ENCODE assay signal across 28 mouse cellular contexts in the genomic region with DNA sequence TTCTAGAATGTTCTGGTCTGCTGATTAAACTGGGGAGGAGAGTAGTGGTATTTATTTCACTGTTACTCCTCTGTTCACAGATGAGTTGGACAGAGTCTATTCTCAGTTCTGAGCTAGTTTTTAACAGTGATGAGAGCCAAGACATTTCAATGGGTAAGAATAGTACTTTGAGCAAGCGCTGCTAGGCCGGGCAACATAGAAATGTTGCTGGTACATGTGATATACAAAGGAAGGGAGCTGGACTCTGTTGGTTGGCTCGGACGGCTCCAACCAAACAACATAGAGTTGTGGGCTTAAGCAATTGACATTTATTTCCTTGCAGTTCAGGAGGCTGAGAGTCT.
DNase-seq lines count a peak whose midpoint lies in the region; ATAC-seq and TF ChIP-seq lines count a peak whose summit lies in the region.
"Had no signal": no experiment of that assay in that cellular context is flagged by ENCODE, and none has a peak within 500 bp of the region (broad histone marks: within the 10 kb centered on the region; RNA-seq: fewer than 3 reads in every experiment).

No protein-coding gene starts in this region.

- no peak overlapping the region for H3K4me3 ChIP-seq in forebrain, embryonic 10.5 days
- H3K4me3 ChIP-seq in forebrain, embryonic 15.5 days = no peak overlapping the region
- no peak overlapping the region for H3K4me3 ChIP-seq in kidney, embryonic 15.5 days (replicated peaks)
- no peak overlapping the region for H3K4me3 ChIP-seq in ES-Bruce4 (ENCODE audit: low read depth, low read length)
- no peak overlapping the region for H3K4me3 ChIP-seq in limb, embryonic 10.5 days
- H3K4me3 ChIP-seq: heart, embryonic 10.5 days; heart, embryonic 15.5 days; hindbrain, embryonic 15.5 days; liver, embryonic 15.5 days had no signal

- no peak overlapping the region for H3K9ac ChIP-seq in forebrain, embryonic 15.5 days (replicated peaks)
- no peak overlapping the region for H3K9ac ChIP-seq in kidney, embryonic 15.5 days
- H3K9ac ChIP-seq in ES-Bruce4 (ENCODE audit: low read depth, poor library complexity, severe bottlenecking) = no peak overlapping the region
- H3K9ac ChIP-seq: heart, embryonic 15.5 days; hindbrain, embryonic 15.5 days; liver, embryonic 15.5 days had no signal

- H3K4me2 ChIP-seq in forebrain, embryonic 15.5 days (replicated peaks) = no peak overlapping the region
- H3K4me2 ChIP-seq in kidney, embryonic 15.5 days = no peak overlapping the region
- H3K4me2 ChIP-seq: heart, embryonic 15.5 days; hindbrain, embryonic 15.5 days; liver, embryonic 15.5 days had no signal

- no peaks in the 10 kb centered on the region for H3K27me3 ChIP-seq in forebrain, embryonic 10.5 days (ENCODE audit: poor library complexity, severe bottlenecking)
- no peaks in the 10 kb centered on the region for H3K27me3 ChIP-seq in forebrain, embryonic 15.5 days
- H3K27me3 ChIP-seq in kidney, embryonic 15.5 days = no peaks in the 10 kb centered on the region
- no peaks in the 10 kb centered on the region for H3K27me3 ChIP-seq in ES-Bruce4 (ENCODE audit: control insufficient read depth, insufficient read depth, low read length, poor library complexity, severe bottlenecking)
- no peaks in the 10 kb centered on the region for H3K27me3 ChIP-seq in limb, embryonic 10.5 days (ENCODE audit: low read depth, poor library complexity, severe bottlenecking)
- H3K27me3 ChIP-seq: heart, embryonic 15.5 days; hindbrain, embryonic 15.5 days; liver, embryonic 15.5 days; Patski had no signal

- no peak for TF ChIP-seq CTCF in ES-Bruce4 (IDR thresholded peaks at IDR 0.05; ENCODE audit: low read depth, low read length)

- TF ChIP-seq POLR2A in ES-Bruce4 (IDR thresholded peaks at IDR 0.05; ENCODE audit: insufficient read depth, low read length) = no peak

- WGBS in forebrain, embryonic 10.5 days = 93% methylated on average over 4 of the region's 4 CpGs
- 90% methylated on average over 4 of the region's 4 CpGs for WGBS in forebrain, embryonic 15.5 days
- 95% methylated on average over 4 of the region's 4 CpGs for WGBS in kidney, embryonic 15.5 days
- 93% methylated on average over 4 of the region's 4 CpGs for WGBS in limb, embryonic 10.5 days

- H3K27ac ChIP-seq in forebrain, embryonic 10.5 days = peak overlapping the region; percentile 56; the same call in 1 of the 2 replicates
- no peak overlapping the region for H3K27ac ChIP-seq in forebrain, embryonic 15.5 days (replicated peaks)
- peak overlapping the region; percentile 45; the same call in 1 of the 2 replicates for H3K27ac ChIP-seq in kidney, embryonic 15.5 days
- H3K27ac ChIP-seq in ES-Bruce4 (ENCODE audit: insufficient read depth, low read length) = peak overlapping the region; percentile 53; the same call in 1 of the 2 replicates
- peak overlapping the region; percentile 36; the same call in 1 of the 2 replicates for H3K27ac ChIP-seq in limb, embryonic 10.5 days
- H3K27ac ChIP-seq: heart, embryonic 10.5 days; heart, embryonic 15.5 days; hindbrain, embryonic 15.5 days; liver, embryonic 15.5 days; macrophage; stomach, postnatal 0 days had no signal

- peaks cover 10% of the 10 kb centered on the region for H3K4me1 ChIP-seq in forebrain, embryonic 10.5 days
- H3K4me1 ChIP-seq in forebrain, embryonic 15.5 days = peaks cover 4% of the 10 kb centered on the region; the same call in 1 of the 2 replicates
- no peaks in the 10 kb centered on the region for H3K4me1 ChIP-seq in kidney, embryonic 15.5 days
- H3K4me1 ChIP-seq in ES-Bruce4 (ENCODE audit: control insufficient read depth, insufficient read depth, low read length) = peaks cover 2% of the 10 kb centered on the region
- no peaks in the 10 kb centered on the region for H3K4me1 ChIP-seq in limb, embryonic 10.5 days
- H3K4me1 ChIP-seq: heart, embryonic 10.5 days; heart, embryonic 15.5 days; hindbrain, embryonic 15.5 days; liver, embryonic 15.5 days had no signal

- H3K9me3 ChIP-seq in forebrain, embryonic 10.5 days = no peaks in the 10 kb centered on the region
- H3K9me3 ChIP-seq in forebrain, embryonic 15.5 days = no peaks in the 10 kb centered on the region
- H3K9me3 ChIP-seq in kidney, embryonic 15.5 days (replicated peaks) = no peaks in the 10 kb centered on the region
- no peaks in the 10 kb centered on the region for H3K9me3 ChIP-seq in ES-Bruce4 (replicated peaks; ENCODE audit: control insufficient read depth, insufficient read depth, low read length, poor library complexity, severe bottlenecking)
- no peaks in the 10 kb centered on the region for H3K9me3 ChIP-seq in limb, embryonic 10.5 days (replicated peaks)
- H3K9me3 ChIP-seq: heart, embryonic 10.5 days; heart, embryonic 15.5 days; hindbrain, embryonic 15.5 days; liver, embryonic 15.5 days had no signal

- DNase-seq in forebrain, embryonic 10.5 days (ENCODE audit: extremely low spot score, low spot score) = no peak
- no peak for DNase-seq in kidney, adult 11 months
- DNase-seq in limb, embryonic 10.5 days (ENCODE audit: low spot score) = no peak
- DNase-seq in adrenal gland, postnatal 25 days = no peak
- no peak for DNase-seq in right cerebral cortex, postnatal 4 days
- DNase-seq: adrenal gland, postnatal 10 days; cerebellum, adult 11-12 months; cerebellum, adult 9-11 months; gastrocnemius, postnatal 25 days; heart, adult 11 months; kidney, adult 2 months; kidney, postnatal 14 days; layer of hippocampus, adult 9-11 months; midbrain, embryonic 14.5 days; thymus, adult 18-20 months; thymus, postnatal 25 days had no signal

- TF ChIP-seq EP300 in ES-Bruce4 (IDR thresholded peaks at IDR 0.05; ENCODE audit: insufficient read depth, low read depth, low read length) = no peak

- ATAC-seq in forebrain, embryonic 15.5 days (replicated peaks) = no peak
- 0 out of 2 replicates have a peak, but pooled peaks have one; percentile 22 for ATAC-seq in kidney, embryonic 15.5 days (replicated peaks; ENCODE audit: low FRiP score)
- ATAC-seq: inflammation-experienced regulatory T-cells, adult 6 months; lung, postnatal 0 days; Patski had no signal

- no peaks in the 10 kb centered on the region for H3K36me3 ChIP-seq in forebrain, embryonic 10.5 days (replicated peaks)
- H3K36me3 ChIP-seq in forebrain, embryonic 15.5 days = no peaks in the 10 kb centered on the region
- H3K36me3 ChIP-seq in kidney, embryonic 15.5 days = no peaks in the 10 kb centered on the region
- no peaks in the 10 kb centered on the region for H3K36me3 ChIP-seq in ES-Bruce4 (ENCODE audit: control insufficient read depth, insufficient read depth, low read length, poor library complexity, severe bottlenecking)
- H3K36me3 ChIP-seq in limb, embryonic 10.5 days = no peaks in the 10 kb centered on the region
- H3K36me3 ChIP-seq: heart, embryonic 10.5 days; heart, embryonic 15.5 days; hindbrain, embryonic 15.5 days; liver, embryonic 15.5 days had no signal
